Mouse (Mus musculus) layer of hippocampus, adult 9-10 months (tissue): ENCODE data around the gene Pde6d.
"Not testable (repeated sequence)": the region's sequence is repeated elsewhere in the genome, so short reads cannot be mapped to it uniquely, and the experiment has no call there.

ENCODE experiments used
- DNase-seq: peaks from one replicate; pipeline ENCODE4 v3.0.0; 2022; ENCODE audit warnings: low spot score

Pde6d gene

DNA sequence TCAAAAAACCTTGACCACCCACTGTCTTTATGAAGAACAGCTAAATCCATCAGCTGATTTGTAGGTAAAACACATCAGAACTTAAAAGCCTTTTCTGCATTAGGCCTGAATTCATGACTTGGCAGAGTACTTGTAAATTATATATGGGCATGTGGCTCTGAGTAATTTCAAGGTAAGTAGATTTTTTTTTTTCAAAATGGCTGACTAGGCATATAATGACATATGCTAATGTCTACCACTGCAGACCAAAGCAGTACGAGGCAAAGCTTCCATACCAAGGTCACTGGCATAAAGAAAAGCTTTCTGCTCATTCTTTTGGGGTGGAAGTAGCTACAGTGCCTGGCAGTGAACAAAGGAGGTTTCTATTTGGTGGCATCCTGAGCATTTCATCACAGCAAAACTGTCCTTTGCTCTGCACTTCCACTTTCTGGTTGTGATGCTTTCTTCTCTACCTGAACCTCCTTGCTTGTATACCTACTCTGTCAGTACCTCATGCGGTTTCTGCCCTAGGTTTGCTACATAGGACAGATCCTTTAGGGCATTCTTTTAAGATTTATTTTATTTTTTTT is 13.1 kb downstream of the Pde6d start:
- no peak for DNase-seq

DNA sequence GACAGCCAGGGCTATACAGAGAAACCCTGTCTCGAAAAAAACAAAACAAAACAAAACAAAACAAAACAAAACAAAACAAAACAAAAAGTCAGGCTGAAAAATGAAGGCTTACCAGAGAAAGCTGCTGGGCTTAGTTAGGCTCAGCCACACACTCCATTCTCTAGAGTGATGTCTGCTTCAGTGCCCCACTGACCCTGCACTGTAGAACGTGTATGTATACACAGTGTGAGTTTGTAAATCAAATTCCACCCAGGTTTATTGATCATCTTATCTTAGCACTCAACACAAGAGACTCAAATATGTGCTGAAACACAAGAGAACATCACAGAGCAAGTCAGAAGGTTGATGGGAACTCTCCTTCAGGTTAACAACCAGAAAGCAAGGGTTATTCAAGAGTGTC is 14.0 kb downstream of the Pde6d start:
- DNase-seq, result no peak

DNA sequence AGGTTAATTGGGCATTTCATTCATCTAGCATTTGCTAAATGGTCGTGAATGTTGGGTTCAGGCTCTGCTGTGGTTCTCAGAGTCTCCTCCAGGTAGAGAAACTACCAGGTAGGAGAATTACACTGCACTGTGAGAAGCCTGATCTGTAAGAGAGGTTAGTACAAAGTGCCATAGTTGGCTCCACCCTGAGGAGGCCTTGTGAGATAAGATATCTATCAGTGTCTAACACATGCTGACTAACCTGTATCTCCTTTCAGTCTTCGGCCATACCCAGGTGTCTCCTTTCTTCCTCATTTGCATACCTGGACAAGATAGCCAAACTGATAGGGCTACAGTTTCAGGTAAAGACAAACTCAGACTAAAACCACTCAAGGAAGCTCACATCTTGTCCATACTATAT is 19.8 kb downstream of the Pde6d start:
- no peak for DNase-seq

DNA sequence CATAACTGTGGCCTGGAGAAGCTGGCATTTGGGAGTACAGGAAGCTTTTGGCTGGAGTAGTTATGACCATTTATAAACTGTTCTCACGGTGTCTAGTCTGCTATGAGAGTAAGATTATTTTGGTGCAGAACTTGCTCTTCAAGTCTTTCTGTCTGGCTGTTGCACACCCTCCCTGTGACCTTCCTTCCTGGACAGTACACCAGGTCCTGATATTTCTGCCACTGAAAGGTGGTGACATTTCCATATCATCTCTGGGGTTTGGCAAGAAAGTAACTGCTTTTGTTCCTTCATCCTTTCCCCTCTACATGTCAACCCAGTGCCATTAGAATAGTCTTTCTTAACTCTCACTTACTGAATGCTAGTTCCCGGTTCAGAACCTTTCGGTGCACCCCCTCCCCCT is 23.2 kb downstream of the Pde6d start:
- no peak for DNase-seq

DNA sequence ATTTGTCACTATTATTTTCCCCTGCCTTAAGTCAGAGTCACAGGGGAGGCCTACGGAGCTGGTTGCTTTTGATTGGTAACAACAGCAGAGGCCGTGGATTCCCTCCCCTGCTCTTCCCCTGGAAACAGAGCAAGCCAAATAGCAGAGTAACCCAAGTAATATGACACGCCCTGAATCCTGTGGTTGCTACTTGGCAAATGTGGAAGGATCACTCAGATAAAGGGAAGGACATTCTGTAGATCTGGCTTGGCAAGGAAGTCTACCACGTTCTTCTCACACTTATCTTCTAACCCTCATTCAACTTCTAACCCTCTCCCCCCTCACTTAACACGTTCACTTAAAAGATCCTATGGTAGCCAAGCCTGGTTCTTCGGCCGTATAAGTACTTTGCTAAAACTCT is 24.6 kb downstream of the Pde6d start:
- no peak for DNase-seq

DNA sequence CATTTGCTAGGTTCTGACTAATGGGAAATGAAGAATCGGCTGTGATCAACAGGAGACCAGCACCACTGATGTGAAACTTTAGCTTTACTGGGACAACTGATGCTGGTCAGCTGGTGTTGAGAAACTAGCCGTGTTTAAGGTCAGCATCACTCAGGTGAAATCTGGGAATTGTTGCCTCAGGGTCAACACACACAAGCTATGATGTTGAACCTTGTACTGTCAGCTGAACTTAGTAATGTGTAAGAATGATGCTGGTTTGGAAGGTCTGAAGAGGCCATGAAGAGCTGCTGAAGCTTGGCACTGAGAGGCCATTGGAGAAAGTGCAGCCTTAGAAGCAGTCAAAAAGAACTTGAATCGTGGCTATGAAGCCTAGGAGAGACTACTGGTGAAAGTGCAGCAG is 26.8 kb downstream of the Pde6d start:
- DNase-seq, result no peak

DNA sequence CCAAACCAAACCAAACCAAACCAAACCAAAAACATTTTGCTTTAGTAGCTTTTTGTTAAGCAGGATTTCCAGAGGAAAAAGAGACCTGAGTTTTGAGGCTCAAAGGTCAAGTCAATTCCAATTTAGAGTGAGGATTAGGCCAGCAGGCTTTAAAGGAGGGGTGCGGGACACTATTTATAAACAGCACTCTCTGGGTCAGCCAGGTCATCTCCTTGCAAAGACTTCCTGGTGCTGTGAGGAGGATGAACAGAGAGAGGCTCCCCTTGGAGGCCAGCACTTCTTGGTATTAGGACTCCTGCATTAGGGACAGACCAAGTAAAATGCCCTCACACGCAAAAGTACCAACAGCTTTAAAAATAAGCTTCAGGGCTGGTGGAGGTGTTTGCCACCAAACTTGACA is 30.6 kb downstream of the Pde6d start:
- no peak for DNase-seq

DNA sequence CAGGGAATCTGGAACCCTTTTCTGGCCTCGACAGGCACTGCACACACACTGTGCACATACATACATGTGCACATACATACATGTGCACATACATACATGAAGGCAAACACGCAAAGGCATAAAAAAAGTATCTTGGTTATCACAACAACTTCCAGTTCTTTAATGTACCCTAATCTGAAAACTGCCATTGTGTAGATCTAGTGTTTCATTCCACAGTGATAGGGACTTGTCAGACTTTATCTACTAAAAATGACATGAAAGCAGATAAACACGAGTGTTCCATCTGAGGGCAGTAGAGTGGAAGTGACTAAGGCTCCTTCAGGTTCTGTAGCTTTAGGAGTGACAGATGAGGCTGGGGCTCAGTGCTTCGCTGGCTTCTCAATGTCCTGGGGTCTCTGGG is 31.1 kb downstream of the Pde6d start:
- DNase-seq, result no peak

DNA sequence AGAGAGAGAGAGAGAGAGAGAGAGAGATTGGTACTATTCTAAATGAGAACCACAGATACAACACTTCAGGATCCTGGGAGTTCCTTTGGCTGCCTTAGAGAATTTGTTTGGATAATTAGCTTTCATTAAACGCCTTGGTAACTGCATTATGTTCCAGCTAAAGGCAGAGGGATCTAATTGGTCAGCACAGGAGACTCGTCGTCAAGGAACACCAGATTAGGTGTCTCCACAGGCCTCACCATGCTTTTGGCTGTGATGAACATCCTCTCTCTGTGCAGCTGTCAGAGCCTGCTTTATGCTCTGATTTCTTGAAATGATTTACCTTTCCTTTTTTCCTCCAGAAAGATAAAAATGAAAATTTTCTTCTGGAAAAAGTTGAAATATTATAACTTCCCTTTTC is 35.6 kb downstream of the Pde6d start:
- no peak for DNase-seq

DNA sequence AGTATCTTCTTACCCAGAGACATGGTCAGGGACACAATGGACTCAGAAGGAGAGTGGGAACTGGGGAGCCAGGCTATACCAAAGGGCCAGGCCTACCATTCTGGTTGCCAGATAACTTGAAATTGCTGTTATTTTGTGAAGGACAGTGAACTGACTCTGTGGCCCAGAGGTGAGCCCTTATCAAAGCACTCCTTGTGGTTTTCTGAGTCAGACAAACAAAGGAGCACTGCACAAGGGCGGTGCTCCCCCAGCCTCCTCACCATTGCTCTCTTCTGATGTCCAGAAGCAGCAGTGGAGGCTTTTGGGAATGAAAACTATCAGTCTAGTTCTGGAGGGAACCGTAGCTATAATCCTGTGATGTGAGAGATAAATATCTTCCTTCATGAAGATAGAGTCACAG is 39.8 kb downstream of the Pde6d start:
- no peak for DNase-seq

DNA sequence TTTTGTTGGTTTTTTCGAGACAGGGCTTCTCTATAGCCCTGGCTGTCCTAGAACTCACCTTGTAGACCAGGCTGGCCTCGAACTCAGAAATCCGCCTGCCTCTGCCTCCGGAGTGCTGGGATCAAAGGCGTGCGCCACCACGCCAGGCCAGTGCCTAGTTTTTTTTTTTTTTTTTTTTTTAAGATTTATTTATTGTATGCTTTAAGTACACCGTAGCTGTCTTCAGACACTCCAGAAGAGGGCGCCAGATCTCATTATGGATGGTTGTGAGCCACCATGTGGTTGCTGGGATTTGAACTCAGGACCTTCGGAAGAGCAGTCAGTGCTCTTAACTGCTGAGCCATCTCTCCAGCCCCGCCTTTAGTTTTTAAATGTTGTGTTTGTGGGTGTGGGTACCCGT is 42.8 kb downstream of the Pde6d start:
- DNase-seq, result not testable (repeated sequence)

DNA sequence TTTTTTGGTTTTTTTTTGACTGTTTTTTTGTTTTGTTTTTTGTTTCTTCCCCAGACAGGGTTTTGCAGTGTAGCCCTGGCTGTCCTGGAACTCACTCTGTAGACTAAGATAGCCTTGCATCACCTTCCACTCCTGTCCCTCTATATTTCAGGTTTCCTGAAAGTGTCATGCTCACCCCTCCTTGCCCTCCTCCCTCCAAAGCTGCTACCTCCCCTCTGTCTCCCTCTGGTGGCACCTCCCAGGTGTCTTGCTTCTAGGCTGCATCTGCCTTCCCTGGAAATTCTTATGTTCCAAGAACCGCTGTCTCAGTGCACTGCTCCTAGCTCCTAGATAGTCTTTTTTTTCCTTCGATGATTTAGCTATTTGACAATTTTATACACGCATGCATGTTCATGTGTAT is 44.0 kb downstream of the Pde6d start:
- no peak for DNase-seq

DNA sequence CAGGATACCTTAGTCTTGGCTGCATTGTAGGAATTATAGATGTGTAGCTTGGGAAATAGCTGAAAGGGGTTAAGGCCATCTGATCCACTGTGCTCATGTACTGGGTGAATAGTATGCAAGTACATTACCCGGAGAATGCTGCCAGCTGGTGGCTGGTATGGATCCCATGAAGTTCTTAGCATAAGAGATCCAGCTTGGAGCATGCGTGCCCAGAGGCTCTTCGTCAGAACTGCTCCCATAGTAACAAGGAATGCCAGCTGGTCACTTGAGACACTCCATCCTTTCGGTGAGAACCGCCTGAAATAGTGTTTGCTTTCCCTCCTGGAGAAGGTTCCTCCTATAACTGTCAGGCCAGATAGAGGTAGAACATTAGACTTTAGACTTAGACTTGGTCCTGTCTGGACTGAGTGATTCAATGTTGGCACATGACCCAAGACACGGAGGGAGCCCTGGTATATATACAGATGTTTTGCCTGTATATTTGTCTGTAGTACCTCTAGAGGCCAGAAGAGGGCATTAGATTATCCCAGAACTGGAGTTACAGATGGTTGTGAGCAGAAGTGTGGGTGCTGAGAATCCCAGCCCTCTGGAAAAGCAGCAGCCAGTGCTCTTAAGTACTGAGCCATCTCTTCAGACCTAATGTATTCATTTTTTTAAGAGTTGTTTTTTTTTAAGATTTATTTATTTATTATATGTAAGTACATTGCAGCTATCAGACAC is 48.9 kb downstream of the Pde6d start:
- no peak for DNase-seq

DNA sequence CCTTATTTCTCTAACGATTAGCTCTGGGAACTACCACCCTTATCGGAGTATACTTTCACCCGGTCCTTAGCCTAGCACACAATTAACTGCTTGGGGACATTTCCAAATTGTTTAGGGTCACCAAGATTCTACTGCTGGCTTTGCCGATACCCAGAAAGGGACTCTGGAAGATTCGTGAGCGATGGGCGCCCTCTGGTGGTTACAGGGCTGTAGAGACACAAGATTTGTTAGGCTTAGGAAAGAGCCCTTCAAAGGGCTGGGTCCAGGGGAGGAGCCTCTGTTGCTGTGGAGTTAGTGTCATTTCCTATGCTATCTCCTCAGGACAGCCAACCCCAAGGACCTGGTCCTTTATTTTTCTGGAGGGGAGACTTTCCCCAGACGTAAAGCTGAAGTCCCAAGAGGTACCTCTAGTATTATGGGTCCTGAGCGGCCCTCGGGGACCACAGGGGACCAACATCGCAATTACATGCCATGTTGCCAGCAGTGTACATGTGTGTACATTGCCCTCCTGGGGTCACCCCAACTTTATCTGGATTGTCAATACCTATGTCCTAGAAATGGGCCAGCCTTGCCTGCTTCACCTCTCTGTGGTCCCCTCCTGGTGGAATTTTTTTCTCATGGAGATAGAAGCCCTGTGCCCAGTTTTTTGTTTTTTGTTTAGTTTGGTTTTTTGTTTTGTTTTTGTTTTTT is 49.9 kb downstream of the Pde6d start:
- peak; percentile 95 for DNase-seq

DNA sequence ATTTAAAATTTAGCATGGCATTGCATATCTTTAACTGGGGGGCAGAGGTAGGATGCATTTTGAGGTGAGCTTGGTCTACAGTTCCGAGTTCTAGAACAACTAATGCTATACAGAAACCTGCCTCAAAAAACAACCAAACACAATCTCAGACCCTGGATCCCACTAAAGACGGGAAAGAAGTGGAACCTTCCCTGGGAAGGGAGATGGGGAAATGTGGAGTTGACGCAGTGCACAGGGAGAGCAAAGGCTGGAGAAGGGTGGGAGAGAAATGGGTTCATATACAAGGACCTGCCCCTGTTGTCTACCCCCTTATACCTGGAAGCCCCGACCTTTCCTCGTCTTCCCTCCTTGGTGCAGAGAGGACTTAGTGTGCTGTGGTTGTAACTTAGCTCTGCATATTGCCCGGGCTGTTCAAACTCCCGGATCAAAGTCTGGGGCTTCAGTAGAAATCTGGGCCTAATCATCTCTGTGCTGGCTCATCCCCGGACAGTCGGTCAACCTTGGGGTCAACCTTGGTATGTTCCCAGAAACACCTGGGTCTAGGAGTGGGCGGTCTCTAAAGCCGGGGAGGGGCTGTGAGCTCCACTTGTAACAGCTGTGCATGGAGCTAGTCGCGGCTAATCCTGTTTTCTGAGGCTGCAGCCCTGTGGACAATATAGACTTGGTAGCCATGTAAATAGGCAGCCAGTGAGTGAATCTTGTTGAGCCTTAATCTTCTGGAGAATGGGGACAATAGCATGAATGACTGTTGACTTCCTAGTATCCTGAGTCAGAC is 50.7 kb downstream of the Pde6d start:
- DNase-seq, result no peak

DNA sequence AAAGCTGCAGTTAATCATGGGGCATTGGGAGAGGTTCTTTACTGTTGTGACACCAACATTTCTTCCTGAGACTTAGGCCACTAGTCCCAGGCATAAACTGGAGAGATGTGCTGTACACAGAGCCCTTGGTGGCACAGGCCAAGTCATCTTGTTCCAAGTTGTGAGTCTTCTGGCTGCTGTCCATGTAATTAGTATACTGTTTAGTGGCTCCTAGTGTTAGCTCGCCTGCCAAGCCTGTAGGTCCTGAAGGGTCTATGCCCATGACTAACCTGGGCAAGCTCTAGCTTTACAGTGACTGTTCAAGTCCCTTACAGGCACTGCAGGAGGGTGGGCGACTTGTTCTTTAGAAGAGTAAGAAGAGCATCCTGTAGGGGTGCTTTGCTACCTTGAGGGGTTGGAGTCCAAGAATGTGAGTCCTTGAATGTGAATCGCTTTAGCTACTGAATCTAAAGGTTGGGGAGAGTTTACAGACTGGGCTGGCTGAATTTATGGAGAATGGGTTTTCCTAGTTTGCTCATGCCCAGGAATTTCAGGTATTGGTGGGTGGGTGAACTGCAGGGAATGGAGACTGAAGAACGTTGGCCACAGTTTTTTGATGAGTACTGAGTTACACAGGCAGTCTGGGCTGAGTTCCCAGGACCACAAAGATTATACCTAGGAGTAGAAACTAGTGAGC is 51.4 kb downstream of the Pde6d start:
- DNase-seq, result no peak

DNA sequence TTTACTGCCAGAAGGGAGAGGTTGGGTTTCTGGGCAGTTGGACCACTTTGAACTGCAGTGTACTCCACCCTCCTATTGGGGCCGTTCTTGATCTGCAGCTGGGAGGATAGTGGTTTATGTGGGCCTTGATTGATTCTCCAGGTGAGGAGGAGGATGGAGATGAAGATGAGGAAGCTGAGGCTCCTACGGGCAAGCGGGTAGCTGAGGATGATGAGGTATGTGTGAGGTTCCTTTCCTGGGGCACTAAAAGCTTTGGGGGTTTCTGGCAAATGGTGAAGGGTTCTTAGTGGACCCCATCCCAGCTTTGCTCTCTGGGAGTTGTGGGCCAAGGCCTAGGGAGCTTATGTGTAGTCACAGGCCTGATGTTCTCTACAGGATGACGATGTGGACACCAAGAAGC is 52.8 kb downstream of the Pde6d start:
- DNase-seq, result no peak

DNA sequence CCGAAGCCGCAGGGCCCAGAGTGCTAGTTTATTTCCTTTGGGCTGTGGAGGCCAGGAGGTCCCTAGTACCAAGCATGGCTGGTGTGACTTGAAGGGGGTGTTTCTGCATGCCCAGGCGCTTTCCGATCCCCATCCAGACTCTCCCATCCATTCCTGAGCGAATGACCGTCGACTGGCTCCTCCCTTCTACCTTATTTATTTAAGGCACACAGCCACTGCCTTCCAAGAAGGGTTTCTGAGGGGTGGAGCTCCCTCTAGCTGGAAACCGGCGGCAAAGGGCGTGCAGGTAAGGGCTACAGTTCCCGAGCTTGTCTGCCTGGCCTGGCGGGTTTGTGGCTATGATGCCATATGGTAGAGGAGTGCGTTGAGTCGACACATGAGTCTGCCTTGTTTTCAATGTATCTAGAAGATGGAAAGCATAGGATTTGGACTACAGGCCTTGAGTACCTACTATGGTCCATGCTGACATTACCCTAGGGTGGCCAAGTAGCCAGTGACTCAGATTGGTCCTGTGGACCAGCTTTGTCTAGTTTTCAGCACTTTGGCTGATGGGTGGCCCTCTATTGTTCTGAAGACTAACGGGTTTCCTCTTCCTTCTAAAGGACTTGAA is 53.8 kb downstream of the Pde6d start:
- no peak for DNase-seq

DNA sequence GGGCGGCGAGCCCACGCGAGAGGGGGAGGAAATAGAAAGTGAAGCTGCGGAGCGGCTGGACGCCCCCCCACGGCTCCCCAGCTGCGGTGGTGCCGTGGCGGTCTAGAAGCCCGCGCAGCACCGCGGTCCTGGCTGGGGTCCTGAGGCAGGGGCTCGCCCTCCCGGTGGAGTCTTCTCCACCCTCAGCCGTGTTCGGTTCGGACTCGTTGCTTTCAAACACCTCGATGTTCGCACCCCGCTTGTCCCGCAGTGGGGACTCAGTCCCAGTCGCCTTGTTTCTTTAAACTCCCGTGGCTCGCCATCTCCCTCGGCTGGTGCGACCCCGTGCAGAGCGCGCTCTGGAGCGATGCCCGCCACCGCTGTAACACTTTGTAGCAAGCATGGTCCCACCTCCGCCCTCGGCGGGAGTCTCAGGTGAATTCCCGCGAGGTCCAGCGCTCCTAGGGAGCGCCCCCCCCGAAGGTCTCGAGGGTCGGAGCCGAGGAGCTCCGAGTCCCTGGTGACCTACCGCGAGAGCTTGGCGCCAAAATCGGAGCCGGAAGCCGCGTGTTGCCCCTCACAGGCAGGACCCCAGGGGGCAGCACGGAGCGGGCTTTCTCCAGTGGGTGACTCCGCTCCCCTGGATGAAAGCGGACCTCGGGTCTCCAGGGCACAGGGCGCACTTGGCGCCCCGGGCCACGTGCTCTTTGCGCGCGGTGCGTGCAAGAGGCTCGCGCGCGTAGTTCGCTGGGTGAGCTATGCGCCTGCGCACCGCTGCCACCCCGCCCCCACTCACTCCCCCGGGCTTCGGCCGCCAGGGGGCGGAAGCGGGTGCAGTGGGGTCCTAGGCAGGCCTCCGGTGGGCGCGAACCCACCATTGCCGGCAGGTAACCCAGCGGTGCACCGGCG is 54.6 kb downstream of the Pde6d start:
- DNase-seq, result peak; percentile 83

DNA sequence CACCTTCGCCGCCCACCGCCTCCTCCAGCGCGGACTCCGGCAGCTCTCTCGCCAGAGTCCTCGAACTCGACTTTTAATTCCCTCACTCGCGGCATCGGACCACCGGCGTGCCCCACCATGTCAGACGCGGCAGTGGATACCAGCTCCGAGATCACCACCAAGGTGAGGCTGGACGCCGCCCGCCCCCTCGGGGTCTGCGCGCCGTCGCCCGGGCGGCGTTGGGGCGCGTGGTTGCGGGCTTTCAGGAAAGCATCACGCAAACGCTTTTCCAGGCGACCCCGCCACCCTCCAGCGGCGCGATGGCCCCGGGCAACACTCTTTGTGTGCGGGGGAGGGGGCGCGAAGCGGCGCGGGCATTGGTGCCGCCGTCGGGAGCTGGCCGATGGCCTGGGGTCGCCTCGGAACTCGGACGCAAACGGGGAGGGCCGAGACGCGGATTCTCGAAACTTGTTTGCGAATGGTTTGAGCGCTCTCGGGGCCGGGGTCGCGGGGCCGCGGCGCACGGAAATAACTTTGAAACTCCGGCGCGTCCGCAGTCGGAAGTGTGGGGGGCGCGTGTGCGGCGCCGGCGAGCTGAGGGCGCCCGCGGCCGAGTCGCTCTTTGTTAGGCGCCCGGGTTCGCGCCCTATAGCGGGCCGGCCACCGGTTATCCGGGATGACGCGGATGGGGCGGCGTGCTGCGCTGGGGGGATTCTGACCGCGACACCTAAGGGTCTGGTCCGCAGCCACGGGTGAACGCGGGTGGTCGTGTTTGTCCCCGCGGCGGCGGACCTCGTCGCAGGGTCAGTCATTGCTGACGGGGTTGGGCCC is 55.4 kb downstream of the Pde6d start:
- DNase-seq, result no peak
